Mouse (Mus musculus): ENCODE measurements around the gene Gpm6b. TPM values are rescaled to one million over a fixed set of nuclear protein-coding genes. Genes with fewer than 3 reads are reported as not detected.

The Gpm6b gene
- polyA plus RNA-seq, 1 experiment from 2014 or later = 31.9 TPM

GRCm38 (mm10) chrX:166338353-166338752 is 99.6 kb downstream of the Gpm6b start:
- H3K27me3 ChIP-seq (replicated peaks; ENCODE audit: control insufficient read depth, insufficient read depth, low read length) = peaks cover 11% of the 10 kb centered on the region
- H3K36me3 ChIP-seq (ENCODE audit: control insufficient read depth, insufficient read depth, low read length) = no peaks in the 10 kb centered on the region
- H3K4me3 ChIP-seq (ENCODE audit: low read depth, low read length) = no peak overlapping the region
- no peaks in the 10 kb centered on the region for H3K4me1 ChIP-seq (ENCODE audit: control insufficient read depth, insufficient read depth, low read length)
- ATAC-seq (ENCODE audit: low read depth) (no peak), DNase-seq (ENCODE audit: low spot score) (no peak)
- H3K27ac ChIP-seq (replicated peaks; ENCODE audit: low read depth, low read length) = no peak overlapping the region
- no peak overlapping the region for H3K9ac ChIP-seq (ENCODE audit: low read depth, low read length)
- WGBS = 92% methylated on average over 5 of the region's 5 CpGs
- H3K9me3 ChIP-seq (ENCODE audit: control insufficient read depth, low read length) = no peaks in the 10 kb centered on the region
- no peak overlapping the region for H3K4me2 ChIP-seq (ENCODE audit: low read depth, low read length)

GRCm38 (mm10) chrX:166338784-166339520 is 100.2 kb downstream of the Gpm6b start:
- H3K4me3 ChIP-seq (ENCODE audit: low read depth, low read length) = no peak overlapping the region
- DNase-seq (ENCODE audit: low spot score) (no peak), ATAC-seq (ENCODE audit: low read depth) (no peak)
- H3K36me3 ChIP-seq (ENCODE audit: control insufficient read depth, insufficient read depth, low read length) = no peaks in the 10 kb centered on the region
- peaks cover 12% of the 10 kb centered on the region for H3K27me3 ChIP-seq (replicated peaks; ENCODE audit: control insufficient read depth, insufficient read depth, low read length)
- no peak overlapping the region for H3K9ac ChIP-seq (ENCODE audit: low read depth, low read length)
- no peak overlapping the region for H3K4me2 ChIP-seq (ENCODE audit: low read depth, low read length)
- H3K27ac ChIP-seq (replicated peaks; ENCODE audit: low read depth, low read length) = no peak overlapping the region
- WGBS = 89% methylated on average over 9 of the region's 9 CpGs
- H3K4me1 ChIP-seq (ENCODE audit: control insufficient read depth, insufficient read depth, low read length) = no peaks in the 10 kb centered on the region
- H3K9me3 ChIP-seq (ENCODE audit: control insufficient read depth, low read length) = no peaks in the 10 kb centered on the region

- H3K4me2 ChIP-seq (ENCODE audit: low read depth, low read length) = no peak overlapping the region
- H3K27ac ChIP-seq (replicated peaks; ENCODE audit: low read depth, low read length) = no peak overlapping the region
- no peaks in the 10 kb centered on the region for H3K36me3 ChIP-seq (ENCODE audit: control insufficient read depth, insufficient read depth, low read length)
- no peaks in the 10 kb centered on the region for H3K4me1 ChIP-seq (ENCODE audit: control insufficient read depth, insufficient read depth, low read length)
- no peak overlapping the region for H3K9ac ChIP-seq (ENCODE audit: low read depth, low read length)
- H3K27me3 ChIP-seq (replicated peaks; ENCODE audit: control insufficient read depth, insufficient read depth, low read length) = peaks cover 12% of the 10 kb centered on the region
- DNase-seq (ENCODE audit: low spot score) = no peak
- 88% methylated on average over 4 of the region's 4 CpGs for WGBS
- no peak overlapping the region for H3K4me3 ChIP-seq (ENCODE audit: low read depth, low read length)
- no peaks in the 10 kb centered on the region for H3K9me3 ChIP-seq (ENCODE audit: control insufficient read depth, low read length)
- no peak for ATAC-seq (ENCODE audit: low read depth)
Observed at GRCm38 (mm10) chrX:166339911-166340310, 101.2 kb downstream of the Gpm6b start.

- ATAC-seq (ENCODE audit: low read depth) (no peak), DNase-seq (ENCODE audit: low spot score) (no peak)
- 76% methylated on average over 6 of the region's 6 CpGs for WGBS
- no peaks in the 10 kb centered on the region for H3K4me1 ChIP-seq (ENCODE audit: control insufficient read depth, insufficient read depth, low read length)
- H3K4me3 ChIP-seq (ENCODE audit: low read depth, low read length) = no peak overlapping the region
- H3K27me3 ChIP-seq (replicated peaks; ENCODE audit: control insufficient read depth, insufficient read depth, low read length) = peaks cover 9% of the 10 kb centered on the region
- H3K9ac ChIP-seq (ENCODE audit: low read depth, low read length) = no peak overlapping the region
- H3K27ac ChIP-seq (replicated peaks; ENCODE audit: low read depth, low read length) = no peak overlapping the region
- H3K36me3 ChIP-seq (ENCODE audit: control insufficient read depth, insufficient read depth, low read length) = no peaks in the 10 kb centered on the region
- H3K4me2 ChIP-seq (ENCODE audit: low read depth, low read length) = no peak overlapping the region
- H3K9me3 ChIP-seq (ENCODE audit: control insufficient read depth, low read length) = no peaks in the 10 kb centered on the region
Observed at GRCm38 (mm10) chrX:166341795-166342194, 103.1 kb downstream of the Gpm6b start.

- Histone ChIP-seq H3K4me3 (ENCODE audit: low read depth, low read length) (peak overlapping the region; percentile 19), H3K9me3 (ENCODE audit: control insufficient read depth, low read length) (no peaks in the 10 kb centered on the region), H3K4me1 (ENCODE audit: control insufficient read depth, insufficient read depth, low read length) (no peaks in the 10 kb centered on the region), H3K4me2 (ENCODE audit: low read depth, low read length) (peak overlapping the region; percentile 45), H3K27me3 (replicated peaks; ENCODE audit: control insufficient read depth, insufficient read depth, low read length) (peaks cover 3% of the 10 kb centered on the region; the same call in 1 of the 2 replicates), H3K36me3 (ENCODE audit: control insufficient read depth, insufficient read depth, low read length) (no peaks in the 10 kb centered on the region), H3K9ac (ENCODE audit: low read depth, low read length) (0 out of 2 replicates have a peak overlapping the region, but pooled peaks have one; percentile 22), H3K27ac (replicated peaks; ENCODE audit: low read depth, low read length) (no peak overlapping the region; the same call in 1 of the 2 replicates)
- DNase-seq (ENCODE audit: low spot score) = peak; percentile 31
- WGBS = 24% methylated on average over 10 of the region's 10 CpGs
- peak; percentile 85 for ATAC-seq (ENCODE audit: low read depth)
Observed at GRCm38 (mm10) chrX:166344228-166345015, 105.7 kb downstream of the Gpm6b start.

- no peaks in the 10 kb centered on the region for H3K4me1 ChIP-seq (ENCODE audit: control insufficient read depth, insufficient read depth, low read length)
- ATAC-seq (ENCODE audit: low read depth) (no peak), DNase-seq (ENCODE audit: low spot score) (no peak)
- no peak overlapping the region for H3K4me2 ChIP-seq (ENCODE audit: low read depth, low read length)
- peaks cover 3% of the 10 kb centered on the region; the same call in 1 of the 2 replicates for H3K27me3 ChIP-seq (replicated peaks; ENCODE audit: control insufficient read depth, insufficient read depth, low read length)
- no peak overlapping the region for H3K9ac ChIP-seq (ENCODE audit: low read depth, low read length)
- H3K4me3 ChIP-seq (ENCODE audit: low read depth, low read length) = no peak overlapping the region
- no peaks in the 10 kb centered on the region for H3K9me3 ChIP-seq (ENCODE audit: control insufficient read depth, low read length)
- no peaks in the 10 kb centered on the region for H3K36me3 ChIP-seq (ENCODE audit: control insufficient read depth, insufficient read depth, low read length)
- no peak overlapping the region for H3K27ac ChIP-seq (replicated peaks; ENCODE audit: low read depth, low read length)
- WGBS = 65% methylated on average over 6 of the region's 6 CpGs
Observed at GRCm38 (mm10) chrX:166348086-166348485, 109.4 kb downstream of the Gpm6b start.

- no peaks in the 10 kb centered on the region; the same call in 1 of the 2 replicates for H3K27me3 ChIP-seq (replicated peaks; ENCODE audit: control insufficient read depth, insufficient read depth, low read length)
- no peak overlapping the region for H3K9ac ChIP-seq (ENCODE audit: low read depth, low read length)
- ATAC-seq (ENCODE audit: low read depth) (no peak), DNase-seq (ENCODE audit: low spot score) (no peak)
- no peaks in the 10 kb centered on the region for H3K4me1 ChIP-seq (ENCODE audit: control insufficient read depth, insufficient read depth, low read length)
- no peak overlapping the region for H3K27ac ChIP-seq (replicated peaks; ENCODE audit: low read depth, low read length)
- H3K36me3 ChIP-seq (ENCODE audit: control insufficient read depth, insufficient read depth, low read length) = no peaks in the 10 kb centered on the region
- 62% methylated on average over 4 of the region's 4 CpGs for WGBS
- no peaks in the 10 kb centered on the region for H3K9me3 ChIP-seq (ENCODE audit: control insufficient read depth, low read length)
- no peak overlapping the region for H3K4me2 ChIP-seq (ENCODE audit: low read depth, low read length)
- no peak overlapping the region for H3K4me3 ChIP-seq (ENCODE audit: low read depth, low read length)
Observed at GRCm38 (mm10) chrX:166348634-166349033, 109.9 kb downstream of the Gpm6b start.

- WGBS = 28% methylated on average over 6 of the region's 6 CpGs
- no peaks in the 10 kb centered on the region for H3K36me3 ChIP-seq (ENCODE audit: control insufficient read depth, insufficient read depth, low read length)
- no peaks in the 10 kb centered on the region for H3K4me1 ChIP-seq (ENCODE audit: control insufficient read depth, insufficient read depth, low read length)
- no peak overlapping the region for H3K27ac ChIP-seq (replicated peaks; ENCODE audit: low read depth, low read length)
- H3K4me2 ChIP-seq (ENCODE audit: low read depth, low read length) = no peak overlapping the region
- no peaks in the 10 kb centered on the region; the same call in 1 of the 2 replicates for H3K27me3 ChIP-seq (replicated peaks; ENCODE audit: control insufficient read depth, insufficient read depth, low read length)
- DNase-seq (ENCODE audit: low spot score) = peak; percentile 46
- no peak overlapping the region for H3K4me3 ChIP-seq (ENCODE audit: low read depth, low read length)
- peak; percentile 71 for ATAC-seq (ENCODE audit: low read depth)
- H3K9ac ChIP-seq (ENCODE audit: low read depth, low read length) = no peak overlapping the region
- no peaks in the 10 kb centered on the region for H3K9me3 ChIP-seq (ENCODE audit: control insufficient read depth, low read length)
Observed at GRCm38 (mm10) chrX:166351790-166352189, 113.1 kb downstream of the Gpm6b start.

Measured in embryonic facial prominence, embryonic 14.5 days (tissue).